Mouse (Mus musculus) G1E (cell line): ENCODE measurements around the gene Pln.

ENCODE experiments used
- CTCF ChIP-seq: IDR thresholded peaks from 2 replicates; pipeline ENCODE4 v1.5.1; 2012; ENCODE audit warnings: low read depth, low read length, inconsistent platforms, mixed read lengths
- GATA1 ChIP-seq: IDR thresholded peaks from 2 replicates; pipeline ENCODE4 v1.6.1; 2012; ENCODE audit warnings: borderline replicate concordance, low read length, inconsistent platforms, mixed read lengths
- POLR2AphosphoS5 ChIP-seq: IDR thresholded peaks from 2 replicates; pipeline ENCODE4 v1.6.1; 2012; ENCODE audit warnings: low read depth, low read length, inconsistent platforms; ENCODE audit not compliant: insufficient replicate concordance

- TF ChIP-seq POLR2AphosphoS5: no peak
- no peak for TF ChIP-seq CTCF
- TF ChIP-seq GATA1: no peak
These were observed 11.1 kb upstream of the Pln start for GRCm38 (mm10) chr10:53326367-53326766.
